Mouse (Mus musculus): ENCODE results near the gene Pnrc2. TPM values are rescaled to one million over a fixed set of nuclear protein-coding genes. Genes with fewer than 3 reads are reported as not detected.

Pnrc2 gene
- polyA plus RNA-seq, 1 experiment from 2014 or later, result 149 TPM

- ATAC-seq (replicated peaks; ENCODE audit: extremely low read depth, insufficient read depth, low FRiP score), result no peak
Measured at GRCm38 (mm10) chr4:135857597-135858186, 16.0 kb downstream of the Pnrc2 start.

GRCm38 (mm10) chr4:135856223-135857091 lies 17.2 kb downstream of the Pnrc2 start:
- Histone ChIP-seq H3K4me1 (ENCODE audit: control insufficient read depth, insufficient read depth, low read length) (peaks cover 37% of the 10 kb centered on the region), H3K4me2 (ENCODE audit: low read depth, low read length) (peak overlapping the region; percentile 80), H3K27me3 (ENCODE audit: control insufficient read depth, insufficient read depth, low read length) (no peaks in the 10 kb centered on the region), H3K4me3 (ENCODE audit: low read length) (peak overlapping the region; percentile 93), H3K36me3 (ENCODE audit: control insufficient read depth, insufficient read depth) (0 out of 2 replicates have a peak, but pooled peaks cover 3% of the 10 kb centered on the region), H3K27ac (ENCODE audit: low read length) (peak overlapping the region; percentile 98), H3K9ac (ENCODE audit: low read length) (peak overlapping the region; percentile 97), H3K9me3 (replicated peaks; ENCODE audit: control insufficient read depth, low read length) (no peaks in the 10 kb centered on the region)
- under 1% methylated on average over 87 of the region's 91 CpGs for WGBS
- peak; percentile 72 for ATAC-seq (replicated peaks; ENCODE audit: extremely low read depth, insufficient read depth, low FRiP score)

More at GRCm38 (mm10) chr4:135857597-135858186, 16.0 kb downstream of the Pnrc2 start:
- H3K9me3 ChIP-seq (replicated peaks; ENCODE audit: control insufficient read depth, low read length), result no peaks in the 10 kb centered on the region
- peak overlapping the region; percentile 97 for H3K9ac ChIP-seq (ENCODE audit: low read length)
- H3K4me2 ChIP-seq (ENCODE audit: low read depth, low read length), result peak overlapping the region; percentile 80
- H3K36me3 ChIP-seq (ENCODE audit: control insufficient read depth, insufficient read depth), result peaks cover 10% of the 10 kb centered on the region
- no peak overlapping the region for H3K27ac ChIP-seq (ENCODE audit: low read length)
- H3K4me3 ChIP-seq (ENCODE audit: low read length), result peak overlapping the region; percentile 93
- peaks cover 37% of the 10 kb centered on the region for H3K4me1 ChIP-seq (ENCODE audit: control insufficient read depth, insufficient read depth, low read length)
- 7% methylated on average over 6 of the region's 7 CpGs for WGBS
- H3K27me3 ChIP-seq (ENCODE audit: control insufficient read depth, insufficient read depth, low read length), result no peaks in the 10 kb centered on the region

GRCm38 (mm10) chr4:135855536-135856222 lies 18.0 kb downstream of the Pnrc2 start, which contains the start of gene Srsf10:
Gene Srsf10, plus strand, starts transcription at chr4:135855747.
- Histone ChIP-seq H3K27me3 (ENCODE audit: control insufficient read depth, insufficient read depth, low read length) (no peaks in the 10 kb centered on the region), H3K9ac (ENCODE audit: low read length) (peak within 1 kb of the TSS; percentile 97), H3K27ac (ENCODE audit: low read length) (peak within 1 kb of the TSS; percentile 98), H3K4me3 (ENCODE audit: low read length) (peak within 1 kb of the TSS; percentile 93), H3K4me2 (ENCODE audit: low read depth, low read length) (peak within 1 kb of the TSS; percentile 80), H3K4me1 (ENCODE audit: control insufficient read depth, insufficient read depth, low read length) (peaks cover 35% of the 10 kb centered on the region), H3K36me3 (ENCODE audit: control insufficient read depth, insufficient read depth) (0 out of 2 replicates have a peak, but pooled peaks cover 3% of the 10 kb centered on the region), H3K9me3 (replicated peaks; ENCODE audit: control insufficient read depth, low read length) (no peaks in the 10 kb centered on the region)
- peak; percentile 95 for ATAC-seq (replicated peaks; ENCODE audit: extremely low read depth, insufficient read depth, low FRiP score)
- under 1% methylated on average over 65 of the region's 67 CpGs for WGBS

- Histone ChIP-seq H3K4me2 (ENCODE audit: low read depth, low read length) (peak overlapping the region; percentile 65), H3K36me3 (ENCODE audit: control insufficient read depth, insufficient read depth) (0 out of 2 replicates have a peak, but pooled peaks cover 3% of the 10 kb centered on the region), H3K27ac (ENCODE audit: low read length) (peak overlapping the region; percentile 96), H3K27me3 (ENCODE audit: control insufficient read depth, insufficient read depth, low read length) (no peaks in the 10 kb centered on the region), H3K9me3 (replicated peaks; ENCODE audit: control insufficient read depth, low read length) (no peaks in the 10 kb centered on the region), H3K9ac (ENCODE audit: low read length) (peak overlapping the region; percentile 85), H3K4me1 (ENCODE audit: control insufficient read depth, insufficient read depth, low read length) (peaks cover 35% of the 10 kb centered on the region), H3K4me3 (ENCODE audit: low read length) (peak overlapping the region; percentile 93)
- no peak for ATAC-seq (replicated peaks; ENCODE audit: extremely low read depth, insufficient read depth, low FRiP score)
- 5% methylated on average over 6 of the region's 6 CpGs for WGBS
Measured at GRCm38 (mm10) chr4:135855080-135855479, 18.6 kb downstream of the Pnrc2 start.

GRCm38 (mm10) chr4:135854630-135855029 lies 19.0 kb downstream of the Pnrc2 start:
- ATAC-seq (replicated peaks; ENCODE audit: extremely low read depth, insufficient read depth, low FRiP score), result no peak
- peak overlapping the region; percentile 96 for H3K27ac ChIP-seq (ENCODE audit: low read length)
- WGBS, result 68% methylated on average over 11 of the region's 11 CpGs

GRCm38 (mm10) chr4:135853987-135854546 lies 19.6 kb downstream of the Pnrc2 start:
- Histone ChIP-seq H3K4me1 (ENCODE audit: control insufficient read depth, insufficient read depth, low read length) (peaks cover 26% of the 10 kb centered on the region), H3K27ac (ENCODE audit: low read length) (no peak overlapping the region), H3K4me2 (ENCODE audit: low read depth, low read length) (no peak overlapping the region), H3K4me3 (ENCODE audit: low read length) (no peak overlapping the region), H3K9me3 (replicated peaks; ENCODE audit: control insufficient read depth, low read length) (no peaks in the 10 kb centered on the region), H3K27me3 (ENCODE audit: control insufficient read depth, insufficient read depth, low read length) (no peaks in the 10 kb centered on the region), H3K36me3 (ENCODE audit: control insufficient read depth, insufficient read depth) (no peaks in the 10 kb centered on the region), H3K9ac (ENCODE audit: low read length) (no peak overlapping the region)
- no peak for ATAC-seq (replicated peaks; ENCODE audit: extremely low read depth, insufficient read depth, low FRiP score)
- WGBS, result 90% methylated on average over 14 of the region's 14 CpGs

More at GRCm38 (mm10) chr4:135854630-135855029, 19.0 kb downstream of the Pnrc2 start:
- Histone ChIP-seq H3K36me3 (ENCODE audit: control insufficient read depth, insufficient read depth) (0 out of 2 replicates have a peak, but pooled peaks cover 3% of the 10 kb centered on the region), H3K9me3 (replicated peaks; ENCODE audit: control insufficient read depth, low read length) (no peaks in the 10 kb centered on the region), H3K4me1 (ENCODE audit: control insufficient read depth, insufficient read depth, low read length) (peaks cover 31% of the 10 kb centered on the region), H3K4me2 (ENCODE audit: low read depth, low read length) (peak overlapping the region; percentile 65), H3K4me3 (ENCODE audit: low read length) (peak overlapping the region; percentile 93; the same call in 1 of the 2 replicates), H3K27me3 (ENCODE audit: control insufficient read depth, insufficient read depth, low read length) (no peaks in the 10 kb centered on the region), H3K9ac (ENCODE audit: low read length) (peak overlapping the region; percentile 85)

- 83% methylated on average over 9 of the region's 9 CpGs for WGBS
- no peak overlapping the region for H3K4me3 ChIP-seq (ENCODE audit: low read length)
- H3K27me3 ChIP-seq (ENCODE audit: control insufficient read depth, insufficient read depth, low read length), result no peaks in the 10 kb centered on the region
- no peak for ATAC-seq (replicated peaks; ENCODE audit: extremely low read depth, insufficient read depth, low FRiP score)
- no peak overlapping the region for H3K4me2 ChIP-seq (ENCODE audit: low read depth, low read length)
- H3K9ac ChIP-seq (ENCODE audit: low read length), result no peak overlapping the region
- H3K9me3 ChIP-seq (replicated peaks; ENCODE audit: control insufficient read depth, low read length), result no peaks in the 10 kb centered on the region
- no peak overlapping the region for H3K27ac ChIP-seq (ENCODE audit: low read length)
- peaks cover 21% of the 10 kb centered on the region for H3K4me1 ChIP-seq (ENCODE audit: control insufficient read depth, insufficient read depth, low read length)
- H3K36me3 ChIP-seq (ENCODE audit: control insufficient read depth, insufficient read depth), result no peaks in the 10 kb centered on the region
Measured at GRCm38 (mm10) chr4:135851942-135852341, 21.7 kb downstream of the Pnrc2 start.

GRCm38 (mm10) chr4:135850411-135851095 lies 23.1 kb downstream of the Pnrc2 start:
- no peak overlapping the region; the same call in 1 of the 2 replicates for H3K4me2 ChIP-seq (ENCODE audit: low read depth, low read length)
- no peak; the same call in 1 of the 2 replicates for ATAC-seq (replicated peaks; ENCODE audit: extremely low read depth, insufficient read depth, low FRiP score)

More at GRCm38 (mm10) chr4:135850411-135851095, 23.1 kb downstream of the Pnrc2 start:
- H3K36me3 ChIP-seq (ENCODE audit: control insufficient read depth, insufficient read depth), result no peaks in the 10 kb centered on the region
- H3K9ac ChIP-seq (ENCODE audit: low read length), result 0 out of 2 replicates have a peak overlapping the region, but pooled peaks have one; percentile 10
- no peaks in the 10 kb centered on the region for H3K27me3 ChIP-seq (ENCODE audit: control insufficient read depth, insufficient read depth, low read length)
- H3K27ac ChIP-seq (ENCODE audit: low read length), result no peak overlapping the region
- H3K9me3 ChIP-seq (replicated peaks; ENCODE audit: control insufficient read depth, low read length), result no peaks in the 10 kb centered on the region
- H3K4me1 ChIP-seq (ENCODE audit: control insufficient read depth, insufficient read depth, low read length), result peaks cover 21% of the 10 kb centered on the region
- no peak overlapping the region for H3K4me3 ChIP-seq (ENCODE audit: low read length)
- 35% methylated on average over 13 of the region's 13 CpGs for WGBS

All from heart, embryonic 16.5 days (tissue).